Mouse (Mus musculus): Measurements from ENCODE around the gene Tec. TPM values are rescaled to one million over a fixed set of nuclear protein-coding genes. Genes with fewer than 3 reads are reported as not detected.

The Tec gene
- polyA plus RNA-seq, 1 experiment from 2014 or later = 3.4 TPM

DNA sequence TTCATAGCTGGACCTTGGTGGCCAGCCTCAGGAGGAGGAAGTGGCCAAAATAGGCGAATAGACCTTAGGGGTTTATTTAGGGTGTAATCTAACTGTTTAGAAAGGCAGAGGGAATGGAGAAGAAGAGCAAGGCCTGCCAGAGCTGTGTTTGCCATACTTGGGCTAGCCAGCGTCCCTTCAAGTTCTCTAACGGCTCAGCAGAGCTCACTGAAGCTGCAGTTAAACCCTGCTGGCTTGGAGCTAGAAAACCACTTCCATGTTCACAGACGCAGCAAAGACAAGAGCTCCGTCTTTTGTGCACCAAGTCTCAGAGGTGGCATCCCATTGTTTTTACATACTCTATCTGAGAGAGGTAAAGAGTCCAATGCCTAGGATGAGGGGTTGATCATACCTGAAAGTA lies 118.1 kb downstream of the Tec start:
- no peaks in the 10 kb centered on the region for H3K27me3 ChIP-seq
- H3K27ac ChIP-seq = no peak overlapping the region
- ATAC-seq (ENCODE audit: insufficient number of reproducible peaks, insufficient read depth, low FRiP score, low TSS enrichment, low read depth) = no peak
- no peaks in the 10 kb centered on the region for H3K36me3 ChIP-seq
- no peak overlapping the region for H3K4me3 ChIP-seq (replicated peaks)
- WGBS = 76% methylated on average over 5 of the region's 5 CpGs
- H3K9me3 ChIP-seq = no peaks in the 10 kb centered on the region
- H3K4me2 ChIP-seq = no peak overlapping the region
- no peaks in the 10 kb centered on the region for H3K4me1 ChIP-seq (replicated peaks)
- no peak overlapping the region for H3K9ac ChIP-seq (replicated peaks)

DNA sequence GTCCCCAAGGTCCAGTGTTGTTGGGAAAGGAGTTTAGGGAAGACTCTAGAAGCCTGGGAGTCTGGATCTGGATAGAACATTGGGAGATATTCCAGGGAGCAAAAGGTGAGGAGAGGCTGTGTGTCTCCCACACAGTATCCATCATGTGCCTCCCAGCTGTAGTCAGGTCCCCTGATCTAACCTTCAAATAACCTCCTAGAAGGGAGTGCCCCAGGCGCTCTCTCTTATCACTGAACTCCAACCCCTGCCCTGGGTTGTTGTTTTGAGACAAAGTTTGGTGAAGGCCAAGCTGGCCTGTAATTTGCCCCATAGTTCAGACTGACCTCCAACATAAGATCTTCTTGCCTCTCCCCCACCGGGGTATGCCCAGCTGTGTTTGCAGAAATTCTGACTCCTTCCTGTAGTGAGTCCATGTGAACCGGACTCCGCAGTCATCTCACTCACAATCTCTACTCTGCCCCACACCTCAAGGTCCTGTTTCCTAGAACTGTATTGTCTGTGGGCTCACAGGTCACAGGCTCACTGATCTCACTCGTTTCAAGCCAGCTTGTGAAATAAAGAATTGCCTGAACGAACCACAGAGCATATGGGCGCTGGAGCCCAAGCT lies 119.5 kb downstream of the Tec start:
- Histone ChIP-seq H3K9me3 (no peaks in the 10 kb centered on the region), H3K4me1 (replicated peaks) (no peaks in the 10 kb centered on the region), H3K9ac (replicated peaks) (no peak overlapping the region), H3K27me3 (no peaks in the 10 kb centered on the region), H3K4me3 (replicated peaks) (no peak overlapping the region), H3K4me2 (no peak overlapping the region), H3K27ac (no peak overlapping the region), H3K36me3 (no peaks in the 10 kb centered on the region)
- no peak for ATAC-seq (ENCODE audit: insufficient number of reproducible peaks, insufficient read depth, low FRiP score, low TSS enrichment, low read depth)
- 74% methylated on average over 7 of the region's 7 CpGs for WGBS

DNA sequence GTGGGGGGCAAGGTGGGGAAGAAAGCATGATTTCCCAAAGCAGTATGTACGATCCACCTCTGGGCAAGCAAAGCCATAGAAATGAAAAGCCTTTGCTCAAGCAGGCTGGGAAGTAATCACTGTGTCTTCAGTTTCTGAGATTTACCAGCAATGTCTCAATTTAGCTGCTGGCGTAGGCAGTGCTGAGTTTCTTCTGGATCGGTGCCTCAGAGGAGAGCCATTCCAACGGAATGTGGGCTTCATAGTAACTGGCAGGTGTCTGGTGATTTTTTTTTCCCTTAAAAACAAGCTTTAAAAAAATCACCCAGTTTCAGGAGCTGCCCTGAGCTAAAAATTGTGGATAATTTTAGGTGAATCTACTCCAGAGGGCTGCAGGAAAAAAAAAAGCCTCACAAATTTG lies 120.9 kb downstream of the Tec start:
- no peak overlapping the region for H3K9ac ChIP-seq (replicated peaks)
- no peaks in the 10 kb centered on the region for H3K9me3 ChIP-seq
- no peak overlapping the region for H3K27ac ChIP-seq
- WGBS = 73% methylated on average over 4 of the region's 4 CpGs
- no peaks in the 10 kb centered on the region for H3K4me1 ChIP-seq (replicated peaks)
- no peak overlapping the region for H3K4me3 ChIP-seq (replicated peaks)
- no peak for ATAC-seq (ENCODE audit: insufficient number of reproducible peaks, insufficient read depth, low FRiP score, low TSS enrichment, low read depth)
- no peaks in the 10 kb centered on the region for H3K36me3 ChIP-seq
- no peak overlapping the region for H3K4me2 ChIP-seq
- H3K27me3 ChIP-seq = no peaks in the 10 kb centered on the region

DNA sequence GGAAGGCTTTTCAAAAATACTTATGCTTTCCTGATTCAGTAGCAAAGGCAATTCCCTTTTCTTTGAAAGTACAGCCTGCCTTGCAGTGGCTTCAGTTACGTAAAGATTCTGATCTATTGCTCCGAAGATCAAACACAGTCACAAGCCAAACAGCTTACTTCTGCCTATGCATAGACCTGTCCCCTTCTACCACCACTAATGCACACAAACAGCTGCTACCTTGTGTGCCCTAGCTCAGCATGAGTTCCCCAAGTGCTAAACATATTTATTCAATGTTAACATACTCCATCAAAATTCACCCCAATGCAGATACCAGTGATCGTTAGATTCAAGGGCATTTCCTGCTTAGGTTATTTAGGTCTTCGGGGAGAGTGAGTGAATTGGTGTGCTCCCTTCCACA lies 121.8 kb downstream of the Tec start:
- Histone ChIP-seq H3K4me1 (replicated peaks) (no peaks in the 10 kb centered on the region), H3K27ac (no peak overlapping the region), H3K4me3 (replicated peaks) (no peak overlapping the region), H3K9ac (replicated peaks) (no peak overlapping the region), H3K9me3 (no peaks in the 10 kb centered on the region), H3K4me2 (no peak overlapping the region), H3K27me3 (no peaks in the 10 kb centered on the region), H3K36me3 (no peaks in the 10 kb centered on the region)
- WGBS = 70% methylated on average over 4 of the region's 4 CpGs
- ATAC-seq (ENCODE audit: insufficient number of reproducible peaks, insufficient read depth, low FRiP score, low TSS enrichment, low read depth) = no peak

DNA sequence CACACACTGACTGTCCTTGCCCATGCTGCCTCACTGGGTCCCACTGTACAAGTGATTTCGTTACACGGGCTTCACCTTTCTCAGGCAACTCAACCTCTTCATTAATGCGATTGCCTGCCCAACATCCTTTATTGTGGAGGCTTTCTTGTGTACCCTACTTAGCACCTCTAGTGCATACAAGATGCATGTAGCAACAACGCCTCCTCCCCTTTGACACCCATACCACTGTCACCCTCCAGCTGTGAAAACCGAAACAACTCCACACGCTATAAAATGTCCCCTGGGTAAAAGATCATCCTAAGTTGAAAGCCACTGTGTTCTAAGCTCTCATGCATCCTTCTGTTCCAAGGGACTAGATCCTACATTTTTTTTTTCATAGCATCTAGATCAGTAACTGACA lies 125.2 kb downstream of the Tec start:
- no peaks in the 10 kb centered on the region for H3K36me3 ChIP-seq
- no peaks in the 10 kb centered on the region for H3K4me1 ChIP-seq (replicated peaks)
- H3K9me3 ChIP-seq = no peaks in the 10 kb centered on the region
- H3K27me3 ChIP-seq = no peaks in the 10 kb centered on the region
- no peak overlapping the region for H3K9ac ChIP-seq (replicated peaks)
- no peak overlapping the region for H3K27ac ChIP-seq
- ATAC-seq (ENCODE audit: insufficient number of reproducible peaks, insufficient read depth, low FRiP score, low TSS enrichment, low read depth) = no peak
- 89% methylated on average over 6 of the region's 6 CpGs for WGBS
- H3K4me3 ChIP-seq (replicated peaks) = no peak overlapping the region
- H3K4me2 ChIP-seq = no peak overlapping the region

DNA sequence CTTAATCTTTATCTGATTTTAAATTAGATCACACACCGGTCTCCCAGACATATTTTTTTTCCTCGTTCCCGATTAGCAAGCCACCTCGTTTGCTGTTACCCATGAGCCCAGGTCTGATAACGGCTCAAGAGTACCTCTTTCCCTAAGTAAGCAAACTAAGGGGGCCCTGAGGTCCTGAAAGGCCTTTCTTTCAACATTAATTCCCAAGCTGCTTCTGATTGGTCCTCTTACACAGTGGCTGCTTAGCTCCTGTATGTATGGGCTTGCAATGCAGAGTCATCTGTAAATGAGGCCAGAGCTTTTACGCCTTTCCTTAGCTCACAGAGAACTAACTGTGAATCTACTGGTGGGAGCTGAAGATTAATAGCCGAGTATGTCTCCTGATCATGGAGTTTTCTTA lies 131.4 kb downstream of the Tec start:
- WGBS = 76% methylated on average over 7 of the region's 7 CpGs
- H3K27me3 ChIP-seq = no peaks in the 10 kb centered on the region
- H3K27ac ChIP-seq = no peak overlapping the region
- no peaks in the 10 kb centered on the region for H3K4me1 ChIP-seq (replicated peaks)
- H3K9me3 ChIP-seq = no peaks in the 10 kb centered on the region
- no peak for ATAC-seq (ENCODE audit: insufficient number of reproducible peaks, insufficient read depth, low FRiP score, low TSS enrichment, low read depth)
- no peaks in the 10 kb centered on the region for H3K36me3 ChIP-seq
- no peak overlapping the region for H3K9ac ChIP-seq (replicated peaks)
- no peak overlapping the region for H3K4me3 ChIP-seq (replicated peaks)
- H3K4me2 ChIP-seq = no peak overlapping the region

DNA sequence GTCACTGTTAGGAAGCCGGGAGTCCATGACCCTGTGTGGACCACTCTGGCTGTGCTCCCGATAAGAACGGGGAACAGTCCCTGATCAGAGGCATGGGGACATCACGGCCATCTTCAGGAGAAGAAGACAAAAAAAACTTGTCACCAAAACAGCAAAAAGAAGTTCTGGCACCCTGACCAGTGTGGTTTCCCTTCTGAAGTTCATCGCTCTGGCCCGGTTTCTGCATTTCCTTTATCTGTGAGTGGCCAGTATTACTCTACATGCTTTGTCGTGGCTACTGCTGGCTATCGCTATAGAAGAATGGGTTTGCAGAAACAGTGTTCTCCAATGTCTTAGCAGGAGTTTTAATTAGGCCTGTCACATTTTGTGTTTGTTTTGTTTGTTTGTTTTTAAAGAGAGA lies 131.8 kb downstream of the Tec start:
- 84% methylated on average over 8 of the region's 8 CpGs for WGBS
- Histone ChIP-seq H3K27ac (no peak overlapping the region), H3K4me2 (no peak overlapping the region), H3K4me3 (replicated peaks) (no peak overlapping the region), H3K9me3 (no peaks in the 10 kb centered on the region), H3K27me3 (no peaks in the 10 kb centered on the region), H3K36me3 (no peaks in the 10 kb centered on the region), H3K9ac (replicated peaks) (no peak overlapping the region), H3K4me1 (replicated peaks) (no peaks in the 10 kb centered on the region)
- ATAC-seq (ENCODE audit: insufficient number of reproducible peaks, insufficient read depth, low FRiP score, low TSS enrichment, low read depth) = no peak

DNA sequence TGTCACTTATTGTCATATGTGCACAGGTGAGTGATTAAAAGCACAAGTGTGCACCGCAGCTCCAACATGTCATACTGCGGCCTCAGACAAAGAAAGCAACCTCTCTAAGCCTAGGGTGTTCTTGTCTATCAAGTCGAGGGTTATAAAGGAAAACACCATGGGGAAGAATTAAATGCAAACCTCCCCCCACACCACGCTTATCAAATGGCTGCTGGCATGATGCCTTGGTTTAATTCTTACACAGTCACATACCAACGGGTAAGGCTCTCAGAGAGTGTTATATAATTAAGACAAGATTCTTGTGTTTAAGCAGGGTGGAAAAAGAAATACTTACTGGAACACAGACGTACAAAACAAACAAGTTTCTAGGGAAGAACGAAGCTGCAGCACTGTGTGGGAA lies 132.5 kb downstream of the Tec start:
- Histone ChIP-seq H3K27ac (no peak overlapping the region), H3K4me2 (no peak overlapping the region), H3K9ac (replicated peaks) (no peak overlapping the region), H3K4me1 (replicated peaks) (no peaks in the 10 kb centered on the region), H3K9me3 (no peaks in the 10 kb centered on the region), H3K4me3 (replicated peaks) (no peak overlapping the region), H3K36me3 (no peaks in the 10 kb centered on the region), H3K27me3 (no peaks in the 10 kb centered on the region)
- 82% methylated on average over 7 of the region's 7 CpGs for WGBS
- ATAC-seq (ENCODE audit: insufficient number of reproducible peaks, insufficient read depth, low FRiP score, low TSS enrichment, low read depth) = no peak

DNA sequence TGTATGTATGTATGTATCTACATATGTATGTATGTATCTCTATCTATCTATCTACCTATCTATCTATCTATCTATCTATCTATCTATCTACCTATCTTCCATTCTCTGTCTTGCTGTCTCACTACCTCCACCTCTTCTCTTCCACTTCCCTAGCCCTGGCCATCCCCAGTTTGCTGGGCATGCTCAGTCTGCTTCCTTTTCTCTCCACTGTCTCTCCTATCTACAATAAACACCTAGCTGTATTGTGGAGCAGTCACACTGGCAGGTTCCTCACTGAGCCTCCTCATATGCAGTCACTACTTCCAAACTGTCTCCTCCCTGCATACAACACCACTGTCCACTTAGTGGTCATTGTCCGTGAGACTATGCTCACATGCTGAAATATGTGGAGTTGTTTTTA lies 135.4 kb downstream of the Tec start:
- H3K4me2 ChIP-seq = no peak overlapping the region
- no peaks in the 10 kb centered on the region for H3K36me3 ChIP-seq
- ATAC-seq (ENCODE audit: insufficient number of reproducible peaks, insufficient read depth, low FRiP score, low TSS enrichment, low read depth) = no peak
- no peak overlapping the region for H3K27ac ChIP-seq
- H3K27me3 ChIP-seq = no peaks in the 10 kb centered on the region
- no peak overlapping the region for H3K9ac ChIP-seq (replicated peaks)
- no peak overlapping the region for H3K4me3 ChIP-seq (replicated peaks)
- no peaks in the 10 kb centered on the region for H3K4me1 ChIP-seq (replicated peaks)
- no peaks in the 10 kb centered on the region for H3K9me3 ChIP-seq
- WGBS = 95% methylated on average over 1 of the region's 1 CpGs

DNA sequence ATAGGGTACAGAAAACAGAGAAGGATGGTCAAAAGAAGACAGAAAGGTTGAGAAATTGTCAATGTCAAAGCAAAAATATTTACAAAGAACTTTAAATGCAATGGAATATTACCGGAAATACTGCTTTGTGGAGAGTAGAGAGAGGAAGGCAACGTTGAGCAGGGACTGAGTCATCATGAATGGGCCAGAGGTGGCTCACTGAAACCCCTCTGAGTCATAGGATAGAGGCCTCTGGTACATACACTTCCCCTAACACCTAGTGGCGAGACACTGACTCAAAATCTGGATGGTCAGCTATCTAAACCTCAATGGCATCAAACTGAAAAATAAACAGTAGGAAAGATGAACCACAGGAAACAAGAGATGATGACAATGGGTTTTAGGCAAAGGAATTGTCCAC lies 142.9 kb downstream of the Tec start:
- 87% methylated on average over 3 of the region's 3 CpGs for WGBS
- H3K27me3 ChIP-seq = no peaks in the 10 kb centered on the region
- H3K4me1 ChIP-seq (replicated peaks) = no peaks in the 10 kb centered on the region
- H3K4me3 ChIP-seq (replicated peaks) = no peak overlapping the region
- H3K36me3 ChIP-seq = no peaks in the 10 kb centered on the region
- H3K27ac ChIP-seq = no peak overlapping the region
- no peak overlapping the region for H3K4me2 ChIP-seq
- no peak overlapping the region for H3K9ac ChIP-seq (replicated peaks)
- H3K9me3 ChIP-seq = no peaks in the 10 kb centered on the region
- ATAC-seq (ENCODE audit: insufficient number of reproducible peaks, insufficient read depth, low FRiP score, low TSS enrichment, low read depth) = no peak

DNA sequence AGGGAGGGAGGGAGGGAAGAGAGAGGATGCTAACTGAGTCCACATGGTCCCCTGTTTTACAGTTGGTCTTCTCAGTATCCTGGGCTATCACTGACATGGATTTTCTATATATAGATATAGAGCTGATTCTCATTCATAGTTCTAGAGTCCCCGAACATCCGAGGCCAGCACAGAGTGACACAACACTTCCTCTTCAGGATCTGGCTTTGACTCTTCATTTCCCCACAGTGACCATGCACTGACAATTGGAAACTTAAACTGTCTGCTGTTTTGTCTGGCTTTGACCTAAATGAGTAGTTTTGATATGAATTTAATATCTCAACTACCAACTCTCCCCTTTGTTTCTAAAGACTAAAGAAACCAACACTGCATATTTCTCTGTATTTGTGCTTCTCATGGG lies 144.9 kb downstream of the Tec start:
- Histone ChIP-seq H3K9me3 (no peaks in the 10 kb centered on the region), H3K9ac (replicated peaks) (no peak overlapping the region), H3K4me3 (replicated peaks) (no peak overlapping the region), H3K4me2 (no peak overlapping the region), H3K27ac (no peak overlapping the region), H3K27me3 (no peaks in the 10 kb centered on the region), H3K4me1 (replicated peaks) (no peaks in the 10 kb centered on the region), H3K36me3 (no peaks in the 10 kb centered on the region)
- ATAC-seq (ENCODE audit: insufficient number of reproducible peaks, insufficient read depth, low FRiP score, low TSS enrichment, low read depth) = no peak
- 87% methylated on average over 2 of the region's 2 CpGs for WGBS

DNA sequence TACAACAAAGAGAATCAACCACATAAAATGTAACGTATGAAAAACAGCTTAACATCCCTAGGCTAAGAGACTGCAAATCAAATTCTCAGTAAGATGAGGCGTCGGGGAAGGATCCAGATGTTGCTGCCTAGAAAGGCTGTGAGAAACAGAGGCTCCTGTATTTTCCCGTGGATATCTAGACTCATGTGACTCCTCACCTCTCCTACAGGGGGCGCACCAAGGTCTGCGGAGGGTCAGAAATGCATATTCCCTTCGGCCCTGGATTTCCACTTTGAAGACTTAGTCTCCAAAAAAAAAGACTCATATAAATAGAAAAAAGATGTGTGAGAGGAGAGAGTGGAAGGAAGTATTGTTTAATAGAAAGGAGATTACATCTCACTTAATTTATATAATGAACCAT lies 147.7 kb downstream of the Tec start:
- Histone ChIP-seq H3K9me3 (no peaks in the 10 kb centered on the region), H3K9ac (replicated peaks) (no peak overlapping the region), H3K4me1 (replicated peaks) (no peaks in the 10 kb centered on the region), H3K4me2 (no peak overlapping the region), H3K4me3 (replicated peaks) (no peak overlapping the region), H3K36me3 (no peaks in the 10 kb centered on the region), H3K27ac (no peak overlapping the region), H3K27me3 (no peaks in the 10 kb centered on the region)
- WGBS = 51% methylated on average over 7 of the region's 7 CpGs
- no peak for ATAC-seq (ENCODE audit: insufficient number of reproducible peaks, insufficient read depth, low FRiP score, low TSS enrichment, low read depth)

Data from limb, embryonic 12.5 days (tissue).